Mouse (Mus musculus) left cerebral cortex, adult 2 months (tissue): ENCODE measurements around the gene Mecom. TPM values are rescaled to one million over a fixed set of nuclear protein-coding genes. Genes with fewer than 3 reads are reported as not detected.

Experiments
- DNase-seq, 2 experiments: peaks; one replicate each; pipeline ENCODE4 v3.0.0; 2021 to 2022; ENCODE audit warnings: low spot score in 2 of 2, mixed read lengths in 1 of 2; ENCODE audit errors: extremely low spot score in 1 of 2
- H3K27ac ChIP-seq: fragments of 200-600 bp; 2 replicates; pipeline ENCODE4 v1.8.1; 2022
- H3K4me3 ChIP-seq: fragments of 200-600 bp; 2 replicates; pipeline ENCODE4 v1.8.1; 2022
- CTCF ChIP-seq: fragments of 200-600 bp; IDR thresholded peaks from 2 replicates; pipeline ENCODE4 v1.8.1; 2022; ENCODE audit warnings: antibody characterized with exemption, mild to moderate bottlenecking, moderate library complexity
- intact Hi-C: fragments of 180-260 bp; cut with DNase I; formaldehyde crosslinking; loops from one replicate; pipeline ENCODE4 v1.15.1; 2025
- total RNA-seq, 2 experiments: library from RNA; stranded (reverse); gene quantifications; 2 replicates each; pipeline ENCODE4 v1.2.3; 2021

The Mecom gene
- total RNA-seq, 2 experiments from 2014 or later, result 2.1 to 4.1 TPM

DNA sequence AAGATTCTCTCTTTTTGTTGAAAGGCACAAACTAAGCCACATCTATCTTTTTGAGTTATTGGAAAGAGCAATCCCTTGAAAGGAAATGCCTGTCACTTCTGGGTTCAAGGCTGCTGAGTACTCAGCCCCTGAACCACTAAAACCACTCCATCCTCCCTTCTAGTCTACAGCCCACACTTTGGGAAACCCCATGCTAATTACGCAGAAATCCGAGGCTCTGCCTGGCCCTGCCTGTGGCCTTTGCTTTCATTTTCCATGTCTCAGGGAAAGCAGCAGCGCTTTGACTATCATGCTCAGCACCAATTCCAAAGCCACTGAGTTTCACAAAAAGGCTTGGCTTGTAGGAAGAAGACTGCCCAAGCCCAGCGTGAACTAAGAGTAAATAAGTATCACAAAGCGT lies 70.8 kb downstream of the Mecom start:
- intact Hi-C loops, result no loop called here

DNA sequence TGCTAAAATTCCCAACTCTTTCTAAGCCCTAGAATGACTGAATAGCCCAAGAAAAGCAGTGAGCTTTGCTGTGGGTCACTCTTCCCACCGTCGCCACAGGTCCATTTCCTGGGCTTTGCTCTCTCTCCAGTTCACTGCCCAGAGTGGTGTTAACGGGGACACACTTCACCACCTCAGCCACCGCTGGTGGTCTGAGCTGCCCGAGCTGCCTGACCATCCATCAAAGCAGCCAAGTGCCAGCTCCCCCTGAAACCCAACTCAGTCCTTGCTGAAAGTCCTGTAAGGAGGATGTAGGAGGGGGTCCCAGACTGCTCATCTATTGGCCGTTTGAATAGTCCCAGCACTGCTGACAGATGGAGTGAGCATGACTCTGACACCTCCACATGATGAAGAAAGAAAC lies 72.2 kb downstream of the Mecom start:
- no peak for DNase-seq
- H3K27ac ChIP-seq, result no peak overlapping the region
- TF ChIP-seq CTCF, result no peak
- intact Hi-C loops, result no loop called here
- H3K4me3 ChIP-seq, result no peak overlapping the region

More for the DNA sequence above, 70.8 kb downstream of the Mecom start:
- Histone ChIP-seq H3K27ac (no peak overlapping the region), H3K4me3 (no peak overlapping the region)
- DNase-seq, result no peak
- no peak for TF ChIP-seq CTCF

DNA sequence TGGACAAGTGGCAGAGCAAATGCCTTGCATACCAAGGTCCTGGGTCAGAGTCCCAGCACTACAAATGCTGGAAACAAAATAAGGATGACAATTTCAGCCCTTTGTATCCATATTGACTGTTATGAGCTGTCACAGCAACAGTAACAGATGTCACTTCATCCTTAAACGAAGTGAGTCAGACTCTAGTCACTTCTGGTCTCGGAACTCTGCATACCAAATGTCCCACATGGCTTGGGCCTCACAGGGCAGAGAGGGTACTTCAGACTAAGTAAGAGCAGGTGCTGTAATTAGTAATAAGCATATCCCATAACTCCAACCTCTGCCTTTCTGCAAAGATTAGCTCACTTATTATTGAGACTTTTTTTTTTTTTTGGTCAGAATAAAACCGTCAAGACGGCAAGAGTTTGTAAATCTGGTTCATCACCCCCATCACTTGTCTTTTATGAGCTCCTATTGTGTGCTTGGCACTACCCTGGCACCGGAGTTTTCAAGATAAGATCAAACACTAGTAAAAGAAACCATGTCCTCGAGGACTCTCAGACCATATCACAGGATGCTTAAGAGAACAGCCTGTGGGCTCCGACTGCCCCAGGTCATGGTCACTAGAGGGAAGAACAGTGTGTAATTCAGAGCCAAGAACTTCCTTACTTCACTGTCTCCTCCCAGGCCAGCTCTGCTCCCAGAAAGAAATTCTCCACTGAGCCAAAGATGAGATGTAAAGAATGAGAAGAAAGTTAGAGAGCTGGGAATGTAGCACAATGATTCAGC lies 79.6 kb downstream of the Mecom start:
- intact Hi-C loops, result no loop called here
- TF ChIP-seq CTCF, result no peak

DNA sequence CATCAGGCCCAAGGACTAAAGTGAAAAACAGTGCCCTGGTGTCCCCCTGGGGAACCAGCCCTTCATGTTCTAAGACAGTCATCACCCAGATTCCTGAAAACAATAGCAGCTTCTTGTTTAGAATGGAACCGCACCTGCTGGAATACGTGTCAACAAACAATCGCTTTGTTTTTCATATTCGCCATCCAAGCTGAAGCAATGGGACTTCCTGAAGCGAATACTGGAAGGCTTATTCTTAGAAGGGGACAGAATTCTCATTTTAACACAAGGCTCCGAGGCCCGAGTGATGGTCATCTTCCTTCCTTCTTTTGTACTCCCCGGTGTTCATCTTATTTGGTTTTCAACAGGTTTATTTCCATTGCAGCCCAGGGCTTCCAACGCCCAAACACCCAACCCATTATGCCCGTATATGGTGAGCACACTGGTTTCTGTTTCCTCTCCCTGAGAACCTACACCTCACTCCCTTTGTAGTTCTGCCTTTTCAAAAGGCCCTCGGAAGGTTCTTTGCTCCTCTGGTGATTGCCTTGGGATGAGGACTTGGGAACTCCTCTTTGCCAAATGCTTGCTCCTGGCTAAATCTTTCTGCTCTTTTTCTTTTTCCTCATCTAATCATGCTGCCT lies 81.7 kb downstream of the Mecom start:
- Histone ChIP-seq H3K27ac (peak overlapping the region; percentile 1; the same call in 1 of the 2 replicates), H3K4me3 (no peak overlapping the region)
- no peak for DNase-seq
- intact Hi-C loops, result no loop called here
- no peak for TF ChIP-seq CTCF

More for the DNA sequence above, 79.6 kb downstream of the Mecom start:
- no peak for DNase-seq
- H3K27ac ChIP-seq, result no peak overlapping the region
- no peak overlapping the region for H3K4me3 ChIP-seq

DNA sequence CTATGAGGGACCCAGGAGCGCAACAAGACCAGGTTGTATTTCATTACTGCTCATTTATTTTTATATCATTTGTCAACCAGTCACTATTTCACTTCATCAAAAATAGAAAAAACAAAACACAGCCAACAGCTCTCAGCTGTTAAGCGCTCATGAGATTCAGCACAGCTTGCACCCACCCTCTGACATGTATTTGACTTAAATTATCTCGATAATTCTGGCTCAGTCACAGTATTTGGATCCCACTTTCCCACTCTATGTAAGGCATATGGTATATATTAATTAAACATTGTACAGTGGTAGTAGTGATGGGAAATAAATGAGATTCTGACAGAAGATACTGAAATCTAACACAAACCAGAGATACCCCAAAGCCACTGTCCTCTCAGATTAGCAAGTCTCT lies 83.3 kb downstream of the Mecom start:
- no peak overlapping the region for H3K4me3 ChIP-seq
- no peak for DNase-seq
- TF ChIP-seq CTCF, result no peak
- intact Hi-C loops, result no loop called here
- no peak overlapping the region for H3K27ac ChIP-seq

DNA sequence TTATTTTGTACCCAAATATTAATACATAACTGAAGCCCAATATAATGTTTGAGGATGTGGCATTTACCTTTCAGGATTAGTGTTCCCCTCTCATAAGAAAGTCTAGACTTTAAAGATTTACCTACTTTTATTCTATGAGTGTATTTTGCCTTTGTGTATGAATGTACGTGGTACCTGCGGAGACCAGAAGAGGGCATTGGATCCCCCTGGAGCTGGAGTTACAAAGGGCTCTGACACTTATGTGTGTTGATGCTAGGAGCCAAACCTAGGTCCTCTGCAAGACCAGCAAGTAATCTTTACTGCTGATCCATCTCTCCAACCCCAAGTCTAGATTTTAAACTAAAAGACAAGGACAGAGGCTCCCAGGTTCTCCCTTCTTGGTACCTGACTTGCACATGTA lies 86.0 kb downstream of the Mecom start:
- intact Hi-C loops, result no loop called here
- DNase-seq, result no peak
- Histone ChIP-seq H3K27ac (no peak overlapping the region), H3K4me3 (no peak overlapping the region)
- TF ChIP-seq CTCF, result peak; percentile 22

DNA sequence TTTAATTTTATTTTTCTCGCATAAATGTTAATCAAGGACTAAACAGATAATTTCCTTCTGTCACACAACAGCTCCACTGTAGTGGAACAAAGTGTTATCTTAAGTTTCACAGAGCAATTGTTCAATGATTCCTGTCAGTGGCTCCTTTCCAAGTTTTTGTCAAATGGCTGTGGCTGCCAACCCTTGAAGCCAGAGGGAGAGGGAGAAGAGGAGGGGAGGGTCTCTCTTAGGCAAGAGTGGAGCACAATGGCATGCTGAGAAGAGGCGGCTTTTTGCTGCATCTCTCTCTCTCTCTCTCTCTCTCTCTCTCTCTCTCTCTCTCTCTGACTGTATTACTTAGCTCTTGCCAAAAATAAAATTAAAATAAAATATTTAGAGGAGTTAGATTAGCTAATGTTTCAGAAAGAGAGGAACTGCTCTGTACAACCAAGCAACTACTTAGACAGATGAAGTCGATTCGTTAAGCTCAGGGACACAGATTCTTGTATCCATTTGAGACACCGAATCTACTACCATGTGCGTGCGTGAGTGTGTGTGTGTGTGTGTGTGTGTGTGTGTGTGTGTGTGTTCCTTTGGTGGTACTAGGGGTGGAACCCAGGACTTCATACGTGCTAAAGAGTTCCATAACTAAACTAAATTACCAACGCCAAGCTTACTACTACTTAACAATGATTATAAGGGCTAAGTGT lies 86.8 kb downstream of the Mecom start:
- TF ChIP-seq CTCF, result no peak
- Histone ChIP-seq H3K4me3 (no peak overlapping the region), H3K27ac (no peak overlapping the region)
- intact Hi-C loops, result no loop called here
- DNase-seq, result no peak

DNA sequence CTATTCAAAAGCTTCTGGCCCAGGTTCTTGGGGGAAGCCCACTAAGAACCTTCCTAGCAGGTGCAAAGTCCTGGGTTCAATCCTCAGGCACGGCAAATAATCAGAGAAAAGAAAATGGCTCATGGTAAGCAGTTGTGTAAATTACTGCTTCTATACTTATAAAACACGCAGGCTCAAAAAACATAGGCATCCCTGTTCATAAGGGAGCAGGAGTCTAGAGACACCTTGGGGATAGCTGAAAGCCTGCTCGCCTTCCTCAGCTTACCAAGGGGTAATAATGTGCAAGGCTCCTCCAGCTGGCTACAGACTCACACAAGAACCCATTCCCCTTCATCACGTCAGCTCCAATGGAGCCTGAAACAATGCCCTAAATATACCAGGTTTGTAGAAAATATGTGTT lies 88.2 kb downstream of the Mecom start:
- DNase-seq, result no peak
- no peak overlapping the region for H3K4me3 ChIP-seq
- intact Hi-C loops, result no loop called here
- no peak for TF ChIP-seq CTCF
- H3K27ac ChIP-seq, result no peak overlapping the region

DNA sequence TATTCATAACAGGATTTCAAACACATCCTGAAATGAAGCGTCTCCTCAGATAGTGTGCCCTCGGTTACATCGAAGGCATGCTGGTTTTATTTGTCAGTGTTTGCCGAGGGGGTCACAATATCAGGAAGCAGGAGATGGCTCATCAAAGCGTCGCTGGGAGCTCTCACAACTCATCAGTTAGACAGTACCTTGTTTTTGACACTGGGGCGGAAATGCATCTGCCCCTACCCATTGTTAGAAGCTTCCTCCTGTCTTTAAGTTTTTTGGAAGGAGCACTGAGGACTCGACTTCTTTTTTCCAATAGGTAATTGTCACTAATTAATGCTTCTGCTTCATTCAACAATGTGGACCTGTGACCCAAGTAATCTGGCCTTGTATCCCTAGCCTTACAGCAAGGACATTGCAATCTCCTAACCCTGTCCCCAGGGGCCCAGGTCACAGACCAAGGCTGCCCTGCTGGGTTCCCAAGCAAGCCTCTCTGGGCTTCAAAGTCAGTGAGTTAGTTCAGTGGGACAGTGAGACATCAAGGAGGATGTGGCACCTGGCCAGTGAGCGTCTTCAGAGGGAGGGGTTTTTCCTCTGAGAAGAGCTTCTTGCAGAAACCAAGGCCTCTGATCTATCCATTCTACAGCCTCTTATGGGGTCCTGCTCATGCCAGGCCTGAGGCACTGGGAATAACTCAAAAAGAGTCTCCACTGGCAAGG lies 89.7 kb downstream of the Mecom start:
- no peak for DNase-seq
- Histone ChIP-seq H3K4me3 (no peak overlapping the region), H3K27ac (no peak overlapping the region)
- no peak for TF ChIP-seq CTCF
- intact Hi-C loops, result no loop called here

DNA sequence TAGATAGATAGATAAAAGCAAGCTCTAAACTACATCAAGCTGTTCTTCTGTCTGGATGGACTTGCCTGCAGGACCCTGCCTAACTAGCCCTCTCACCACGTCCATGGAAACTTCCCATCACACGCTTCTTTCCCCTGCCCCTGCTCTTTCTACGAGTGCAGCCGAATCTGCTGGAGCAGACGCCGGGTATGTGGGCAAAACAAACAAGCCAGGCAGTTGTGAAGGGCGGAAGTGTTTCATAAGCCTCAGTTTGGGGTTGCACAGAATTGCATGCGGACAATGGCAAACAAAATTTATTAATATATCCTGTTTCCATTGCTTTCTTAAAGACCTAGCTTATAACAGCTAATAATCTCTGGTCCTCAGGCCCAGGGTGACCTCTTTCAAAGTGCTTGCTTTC lies 91.9 kb downstream of the Mecom start:
- no peak for TF ChIP-seq CTCF
- no peak for DNase-seq
- Histone ChIP-seq H3K27ac (no peak overlapping the region), H3K4me3 (no peak overlapping the region)
- intact Hi-C loops, result no loop called here

DNA sequence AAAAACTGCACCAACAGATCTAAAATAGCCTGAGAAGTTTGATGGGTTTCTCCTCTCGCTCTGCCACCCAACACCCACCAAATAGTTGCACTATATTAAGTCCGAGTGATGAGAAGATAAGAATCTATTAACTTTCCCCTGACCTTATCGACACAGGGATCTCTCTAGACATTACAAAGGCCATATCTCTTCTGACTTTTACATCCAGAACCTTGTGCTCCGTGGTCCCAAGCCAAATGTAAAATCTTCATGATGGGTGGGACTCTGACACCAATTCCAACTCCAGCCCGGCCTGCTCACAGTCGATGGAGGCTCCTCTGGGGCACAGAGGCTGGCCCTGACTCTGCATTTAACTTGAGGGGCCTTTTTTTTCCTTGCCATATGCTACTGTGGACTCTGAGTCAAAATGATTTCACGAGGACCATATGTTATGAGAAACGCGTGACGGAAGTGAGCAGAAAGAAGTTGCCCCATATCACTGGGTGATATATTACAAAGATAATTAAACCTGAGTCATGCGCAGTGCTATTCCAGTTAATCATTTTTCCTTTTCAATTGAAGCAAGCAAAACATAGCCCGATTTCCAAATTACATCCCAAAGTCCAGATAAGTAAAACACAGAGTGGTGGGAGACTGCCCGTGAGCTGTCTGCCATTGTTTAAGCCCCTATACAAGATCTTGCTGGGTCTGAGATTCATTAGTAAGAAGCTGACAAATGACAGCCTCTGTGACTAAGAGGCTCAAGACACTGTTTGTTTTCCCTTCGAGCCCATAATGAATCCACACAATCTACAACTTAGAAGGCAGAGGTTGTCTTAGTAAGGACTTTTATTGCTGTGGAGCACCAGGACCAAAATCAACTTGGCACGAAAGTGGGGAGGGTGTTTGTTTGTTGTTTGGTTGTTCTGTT lies 94.0 kb downstream of the Mecom start:
- intact Hi-C loops, result no loop called here
- DNase-seq, result no peak
- no peak for TF ChIP-seq CTCF
- no peak overlapping the region for H3K4me3 ChIP-seq
- no peak overlapping the region for H3K27ac ChIP-seq
